Mouse (Mus musculus) kidney, embryonic 15.5 days (tissue): Measurements from ENCODE around the gene Gnaz. TPM values are rescaled to one million over a fixed set of nuclear protein-coding genes. Genes with fewer than 3 reads are reported as not detected.
"Not testable (repeated sequence)": the region's sequence is repeated elsewhere in the genome, so short reads cannot be mapped to it uniquely, and the experiment has no call there.

Source experiments
- ATAC-seq: fragments of 200-750 bp; cut with Nextera tagmentation; replicated peaks from 2 replicates; pipeline ENCODE4 v1.8.0; 2017; ENCODE audit warnings: moderate TSS enrichment; ENCODE audit not compliant: low FRiP score
- H3K27ac ChIP-seq: fragments of 300-500 bp; sonication (generic); 2 replicates; pipeline ENCODE4 v1.5.1; 2015; ENCODE audit warnings: mild to moderate bottlenecking, inconsistent platforms
- H3K27me3 ChIP-seq: fragments of 300-500 bp; sonication (generic); 2 replicates; pipeline ENCODE4 v1.6.1; 2015; ENCODE audit warnings: inconsistent platforms
- H3K36me3 ChIP-seq: fragments of 300-500 bp; sonication (generic); 2 replicates; pipeline ENCODE4 v1.6.1; 2015; ENCODE audit warnings: inconsistent platforms
- H3K4me1 ChIP-seq: fragments of 300-500 bp; sonication (generic); 2 replicates; pipeline ENCODE4 v1.6.1; 2015; ENCODE audit warnings: inconsistent platforms
- H3K4me2 ChIP-seq: fragments of 300-500 bp; sonication (generic); 2 replicates; pipeline ENCODE4 v1.6.1; 2015; ENCODE audit warnings: moderate library complexity, mild to moderate bottlenecking, inconsistent platforms
- H3K4me3 ChIP-seq: fragments of 300-500 bp; sonication (generic); replicated peaks from 2 replicates; pipeline ENCODE4 v1.5.1; 2015; ENCODE audit warnings: mild to moderate bottlenecking, inconsistent platforms
- H3K9ac ChIP-seq: fragments of 300-500 bp; sonication (generic); 2 replicates; pipeline ENCODE4 v1.6.1; 2015; ENCODE audit warnings: mild to moderate bottlenecking, inconsistent platforms
- H3K9me3 ChIP-seq: fragments of 300-500 bp; sonication (generic); replicated peaks from 2 replicates; pipeline ENCODE4 v1.6.1; 2016; ENCODE audit warnings: inconsistent platforms
- WGBS: fragments of 180-500 bp; shearing (Covaris S2); methylation state at CpG from one replicate; pipeline ENCODE4 v1.1.7; 2015; ENCODE audit warnings: mixed read lengths; 5-methylcytosine and 5-hydroxymethylcytosine counted together
- polyA plus RNA-seq: library from polyadenylated mRNA; unstranded; fragments of >200 nt; fragmentation: Nextera tagmentation; extraction: Ambion mirVana; gene quantifications from 2 replicates; pipeline ENCODE4 v1.2.1, GENCODE M21; 2015

Gene Gnaz
- polyA plus RNA-seq, 1 experiment from 2014 or later = 6.7 TPM

DNA sequence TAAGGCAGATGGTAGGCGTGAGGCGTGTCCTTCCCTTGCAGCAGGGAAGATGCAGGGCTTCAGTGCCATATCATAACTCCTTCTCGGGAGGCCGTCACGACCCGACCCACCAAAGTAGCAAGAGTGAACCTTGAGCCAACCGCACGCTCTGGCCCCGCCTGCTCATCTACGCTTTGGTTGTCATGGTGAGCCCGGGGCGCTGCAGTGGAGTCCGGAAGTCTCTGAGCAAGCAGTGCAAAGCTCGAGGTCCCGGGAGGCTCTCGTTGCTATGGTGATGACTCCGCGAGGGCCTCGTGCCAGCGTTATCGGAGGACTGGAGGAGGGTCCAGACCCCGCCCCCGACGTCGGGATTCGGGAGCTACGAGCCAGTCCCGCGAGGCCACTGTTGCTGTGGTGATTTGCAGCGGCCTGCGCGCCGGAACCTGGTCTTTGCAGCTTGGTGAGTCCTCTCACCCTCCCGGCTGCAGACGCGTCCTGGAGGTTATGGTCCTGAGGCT lies 70.0 kb downstream of the Gnaz start, which contains the start of gene Rab36:
Gene Rab36 (plus strand): TSS at position 176 of the 497 bp plus-strand sequence.
- no peaks in the 10 kb centered on the region for H3K9me3 ChIP-seq
- ATAC-seq = peak; percentile 96
- H3K4me1 ChIP-seq = peaks cover 23% of the 10 kb centered on the region
- H3K9ac ChIP-seq = peak within 1 kb of the TSS; percentile 55
- peak within 1 kb of the TSS; percentile 79 for H3K27ac ChIP-seq
- WGBS = under 1% methylated on average over 36 of the region's 36 CpGs
- no peaks in the 10 kb centered on the region for H3K36me3 ChIP-seq
- H3K27me3 ChIP-seq = no peaks in the 10 kb centered on the region
- peak within 1 kb of the TSS; percentile 50 for H3K4me3 ChIP-seq
- H3K4me2 ChIP-seq = peak within 1 kb of the TSS; percentile 70

DNA sequence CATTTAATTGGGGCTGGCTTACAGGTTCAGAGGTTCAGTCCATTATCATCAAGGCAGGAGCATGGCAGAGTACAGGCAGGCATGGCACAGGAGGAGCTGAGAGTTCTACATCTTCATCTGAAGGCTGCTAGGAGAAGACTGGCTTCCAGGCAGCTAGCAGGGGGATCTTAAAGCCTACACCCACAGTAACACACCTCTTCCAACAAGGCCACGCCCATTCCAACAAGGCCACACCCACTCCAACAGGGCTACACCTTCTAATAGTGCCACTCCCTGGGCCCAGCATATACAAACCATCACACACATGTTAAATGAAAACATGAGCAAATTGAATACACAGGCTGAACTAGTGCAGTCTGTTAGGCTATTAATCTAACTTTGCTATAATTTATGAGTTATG lies 75.1 kb downstream of the Gnaz start:
- H3K9me3 ChIP-seq, H3K4me3 ChIP-seq, H3K4me1 ChIP-seq, H3K27ac ChIP-seq, ATAC-seq, H3K36me3 ChIP-seq, H3K4me2 ChIP-seq, H3K27me3 ChIP-seq, H3K9ac ChIP-seq: not testable (repeated sequence)
- 13% methylated on average over 1 of the region's 1 CpGs for WGBS

DNA sequence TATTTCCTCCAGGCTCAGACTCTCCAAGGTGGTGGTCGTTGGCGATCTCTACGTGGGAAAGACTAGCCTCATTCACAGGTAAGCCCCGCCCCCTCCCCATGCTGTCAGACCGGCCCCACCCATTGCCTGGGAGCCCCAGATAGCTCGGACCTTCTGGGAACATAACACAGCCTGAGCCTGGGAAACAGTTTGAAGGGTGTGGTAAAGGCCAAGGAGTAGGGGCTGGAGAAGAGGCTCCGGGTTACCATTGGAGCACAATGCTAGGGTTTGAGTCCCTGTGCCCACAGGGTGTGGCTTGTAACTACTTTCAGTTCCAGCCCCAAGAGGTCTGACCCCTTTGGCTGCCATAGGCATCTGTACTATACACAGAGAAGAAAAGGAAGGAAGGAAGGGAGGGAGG lies 77.5 kb downstream of the Gnaz start:
- Histone ChIP-seq H3K4me3 (no peak overlapping the region), H3K9ac (no peak overlapping the region), H3K4me2 (no peak overlapping the region), H3K4me1 (no peaks in the 10 kb centered on the region), H3K27ac (no peak overlapping the region), H3K27me3 (no peaks in the 10 kb centered on the region), H3K9me3 (no peaks in the 10 kb centered on the region), H3K36me3 (peaks cover 12% of the 10 kb centered on the region; the same call in 1 of the 2 replicates)
- WGBS = 37% methylated on average over 7 of the region's 7 CpGs
- no peak for ATAC-seq

DNA sequence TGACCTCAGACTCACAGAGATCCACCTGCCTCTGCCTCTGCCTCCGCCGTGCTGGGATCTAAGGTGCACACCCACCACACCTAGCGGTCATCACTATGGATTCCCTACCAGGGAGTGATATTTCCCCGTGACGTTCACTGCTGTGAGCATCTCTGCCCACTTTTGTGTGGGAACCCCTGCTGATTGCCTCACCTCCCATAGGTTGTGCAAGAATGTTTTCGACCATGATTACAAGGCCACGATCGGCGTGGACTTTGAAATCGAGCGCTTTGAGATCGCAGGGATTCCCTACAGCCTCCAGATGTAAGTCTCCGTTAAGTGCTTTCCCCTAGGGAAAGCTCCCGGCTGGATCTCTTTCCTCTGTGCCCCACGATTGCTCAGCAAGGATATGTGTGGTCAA lies 78.9 kb downstream of the Gnaz start:
- H3K4me3 ChIP-seq = no peak overlapping the region
- no peak for ATAC-seq
- no peaks in the 10 kb centered on the region for H3K4me1 ChIP-seq
- H3K36me3 ChIP-seq = peaks cover 12% of the 10 kb centered on the region; the same call in 1 of the 2 replicates
- no peak overlapping the region for H3K27ac ChIP-seq
- WGBS = 94% methylated on average over 15 of the region's 15 CpGs
- H3K4me2 ChIP-seq = no peak overlapping the region
- H3K9me3 ChIP-seq = no peaks in the 10 kb centered on the region
- H3K9ac ChIP-seq = no peak overlapping the region
- H3K27me3 ChIP-seq = no peaks in the 10 kb centered on the region

DNA sequence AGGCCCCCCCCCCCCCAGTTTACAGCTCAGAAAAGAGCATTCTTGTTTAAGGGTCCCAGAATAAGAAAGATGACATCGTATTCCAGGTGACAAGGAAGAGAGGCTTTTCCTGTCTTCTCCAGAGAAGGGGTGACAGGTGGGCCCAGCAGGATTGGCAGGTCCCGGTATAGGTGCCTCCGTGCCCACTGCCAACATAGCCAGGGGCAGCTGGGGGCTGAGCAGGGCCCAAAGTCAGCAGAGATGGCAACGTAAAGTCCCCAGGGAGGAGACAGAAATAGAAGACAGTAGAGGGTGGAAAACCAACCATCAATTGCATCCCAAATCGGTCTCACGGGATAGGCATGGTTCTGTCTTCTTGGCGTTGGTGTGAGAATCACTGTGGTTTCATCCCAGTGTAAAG lies 81.7 kb downstream of the Gnaz start:
- H3K27ac ChIP-seq = no peak overlapping the region
- no peak overlapping the region for H3K4me2 ChIP-seq
- no peak overlapping the region for H3K4me3 ChIP-seq
- no peaks in the 10 kb centered on the region for H3K4me1 ChIP-seq
- H3K36me3 ChIP-seq = peaks cover 7% of the 10 kb centered on the region; the same call in 1 of the 2 replicates
- H3K9me3 ChIP-seq = no peaks in the 10 kb centered on the region
- ATAC-seq = no peak
- no peak overlapping the region for H3K9ac ChIP-seq
- H3K27me3 ChIP-seq = no peaks in the 10 kb centered on the region
- WGBS = 95% methylated on average over 7 of the region's 7 CpGs

DNA sequence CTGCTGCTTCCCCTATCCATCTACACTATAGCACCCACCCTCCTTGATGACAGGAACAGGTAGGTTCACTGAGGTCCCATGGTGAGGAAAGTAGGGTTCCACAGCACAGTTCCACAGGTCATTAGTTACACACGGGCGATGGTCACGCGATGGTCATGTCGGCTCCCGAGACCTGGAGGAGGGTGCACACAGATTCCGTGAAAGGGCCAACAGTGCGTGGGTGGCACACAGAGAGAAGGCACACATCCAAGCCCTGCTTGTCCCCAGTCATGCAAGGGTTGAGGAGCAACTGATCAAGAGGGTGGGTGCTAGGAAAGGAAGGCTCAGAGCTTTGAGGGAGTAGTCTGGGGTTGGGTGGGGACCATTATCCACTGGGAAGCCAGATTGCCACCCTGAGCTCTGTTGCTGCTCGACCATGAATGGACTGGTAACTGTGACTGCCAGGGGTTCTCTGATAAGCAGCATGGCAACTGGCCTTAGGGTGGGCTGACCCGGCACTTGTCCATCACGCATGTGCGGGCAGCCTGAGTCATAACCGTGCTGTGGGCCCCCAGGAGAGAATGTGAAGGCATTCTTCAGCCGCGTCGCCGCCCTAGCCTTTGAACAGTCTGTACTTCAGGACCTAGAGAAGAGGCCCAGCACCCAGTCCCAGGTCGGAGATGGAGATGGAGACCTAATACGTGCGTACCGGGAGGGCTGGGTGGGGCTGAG lies 84.5 kb downstream of the Gnaz start:
- no peak overlapping the region for H3K4me3 ChIP-seq
- no peak for ATAC-seq
- H3K27ac ChIP-seq = no peak overlapping the region
- WGBS = 86% methylated on average over 21 of the region's 21 CpGs
- no peak overlapping the region for H3K9ac ChIP-seq
- no peaks in the 10 kb centered on the region for H3K9me3 ChIP-seq
- H3K4me2 ChIP-seq = no peak overlapping the region
- peaks cover 4% of the 10 kb centered on the region; the same call in 1 of the 2 replicates for H3K36me3 ChIP-seq
- H3K4me1 ChIP-seq = 0 out of 2 replicates have a peak, but pooled peaks cover 4% of the 10 kb centered on the region
- H3K27me3 ChIP-seq = no peaks in the 10 kb centered on the region

DNA sequence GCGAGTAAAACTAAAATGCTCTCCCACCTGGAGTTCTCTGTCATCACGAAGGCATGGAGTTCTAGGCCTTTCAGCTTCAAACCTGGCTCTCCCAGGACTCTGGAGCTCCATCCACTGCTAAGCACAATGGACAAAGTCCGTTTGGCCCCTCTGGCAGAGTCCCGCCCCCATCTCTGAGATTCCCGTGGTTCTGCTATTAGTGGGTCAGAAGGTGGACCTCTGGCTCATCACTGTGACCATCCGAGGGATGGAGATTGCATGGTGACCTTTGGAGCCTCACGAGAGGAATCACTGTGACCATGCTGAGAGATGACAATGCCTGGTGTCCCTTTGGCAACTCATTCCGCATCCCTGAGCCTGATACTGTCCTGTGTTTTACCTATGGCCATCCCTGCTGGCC lies 85.9 kb downstream of the Gnaz start:
- no peak overlapping the region for H3K27ac ChIP-seq
- H3K4me2 ChIP-seq = no peak overlapping the region
- H3K4me1 ChIP-seq = 0 out of 2 replicates have a peak, but pooled peaks cover 5% of the 10 kb centered on the region
- no peak overlapping the region for H3K9ac ChIP-seq
- no peaks in the 10 kb centered on the region for H3K36me3 ChIP-seq
- no peaks in the 10 kb centered on the region for H3K9me3 ChIP-seq
- 80% methylated on average over 8 of the region's 8 CpGs for WGBS
- ATAC-seq = no peak
- no peak overlapping the region for H3K4me3 ChIP-seq
- H3K27me3 ChIP-seq = no peaks in the 10 kb centered on the region

DNA sequence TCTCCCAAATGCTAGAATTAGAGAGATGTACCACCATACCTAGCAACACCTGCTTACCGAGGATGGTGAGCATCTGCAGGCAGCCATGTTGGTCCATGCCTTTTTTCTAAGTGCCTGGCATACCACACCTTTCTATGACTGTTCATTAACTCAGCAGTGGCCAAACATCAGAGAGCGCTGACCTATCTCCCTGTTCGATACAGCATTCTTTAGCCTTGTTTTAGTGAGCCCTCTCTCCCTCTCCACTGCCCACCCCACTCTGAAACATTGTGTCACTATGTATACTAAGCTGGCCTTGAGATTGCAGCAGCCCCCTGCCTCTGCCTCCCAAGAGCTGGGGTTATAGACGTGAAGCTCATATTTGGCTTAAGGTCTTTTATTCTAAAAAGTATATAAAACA lies 86.7 kb downstream of the Gnaz start:
- Histone ChIP-seq H3K36me3 (no peaks in the 10 kb centered on the region), H3K4me1 (peaks cover 5% of the 10 kb centered on the region; the same call in 1 of the 2 replicates), H3K9me3 (no peaks in the 10 kb centered on the region), H3K27me3 (no peaks in the 10 kb centered on the region), H3K27ac (no peak overlapping the region), H3K4me3 (no peak overlapping the region), H3K4me2 (no peak overlapping the region), H3K9ac (no peak overlapping the region)
- 79% methylated on average over 4 of the region's 4 CpGs for whole genome bisulfite sequencing
- no peak; the same call in 1 of the 2 replicates for ATAC-seq

DNA sequence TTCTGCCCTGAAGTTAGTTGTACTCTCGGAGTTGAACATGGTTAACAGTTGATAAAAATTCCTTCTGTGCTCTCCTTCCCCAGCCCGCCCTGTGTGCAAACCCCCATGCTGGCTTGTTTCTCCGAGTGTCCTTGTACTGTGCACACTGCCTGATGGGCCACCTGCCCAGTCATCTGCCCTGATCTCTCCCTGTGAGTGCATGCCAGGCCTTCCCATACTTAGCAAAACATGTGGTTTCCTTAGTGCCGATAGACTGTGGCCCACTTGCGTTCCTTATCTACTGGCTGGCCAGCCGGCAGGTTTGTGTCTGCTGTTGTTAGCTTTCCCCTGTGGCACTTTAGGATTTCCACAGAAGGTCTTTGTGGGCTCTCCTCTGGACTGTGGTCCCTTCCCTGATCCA lies 87.1 kb downstream of the Gnaz start:
- no peak overlapping the region for H3K4me2 ChIP-seq
- H3K9me3 ChIP-seq = no peaks in the 10 kb centered on the region
- no peaks in the 10 kb centered on the region for H3K36me3 ChIP-seq
- H3K4me1 ChIP-seq = peaks cover 8% of the 10 kb centered on the region; the same call in 1 of the 2 replicates
- H3K27me3 ChIP-seq = no peaks in the 10 kb centered on the region
- H3K9ac ChIP-seq = no peak overlapping the region
- WGBS = 80% methylated on average over 6 of the region's 6 CpGs
- H3K4me3 ChIP-seq = no peak overlapping the region
- ATAC-seq = no peak
- H3K27ac ChIP-seq = no peak overlapping the region

DNA sequence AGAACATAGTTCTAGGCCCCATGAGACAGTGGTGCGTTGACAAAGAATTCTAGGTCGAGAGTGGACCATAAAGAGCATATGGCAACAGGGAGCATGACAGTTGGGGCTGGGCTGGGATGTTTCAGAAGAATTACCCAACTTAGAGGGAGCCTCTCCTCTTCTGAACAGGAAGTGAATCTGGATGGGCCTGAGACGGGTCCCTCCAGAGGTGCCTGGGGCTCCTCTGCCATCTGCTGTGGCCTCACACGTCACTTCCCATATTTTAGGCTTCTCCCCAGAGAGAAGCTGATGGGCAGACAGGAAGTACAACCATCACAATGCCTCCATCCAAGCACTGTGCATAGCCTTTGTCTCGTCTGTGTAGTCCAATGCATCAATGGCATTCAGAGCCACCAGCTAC lies 88.7 kb downstream of the Gnaz start:
- peaks cover 18% of the 10 kb centered on the region for H3K4me1 ChIP-seq
- no peaks in the 10 kb centered on the region for H3K9me3 ChIP-seq
- ATAC-seq = no peak
- H3K27me3 ChIP-seq = no peaks in the 10 kb centered on the region
- H3K9ac ChIP-seq = no peak overlapping the region
- no peak overlapping the region for H3K4me3 ChIP-seq
- 66% methylated on average over 5 of the region's 5 CpGs for WGBS
- H3K27ac ChIP-seq = no peak overlapping the region
- H3K4me2 ChIP-seq = no peak overlapping the region
- no peaks in the 10 kb centered on the region for H3K36me3 ChIP-seq

DNA sequence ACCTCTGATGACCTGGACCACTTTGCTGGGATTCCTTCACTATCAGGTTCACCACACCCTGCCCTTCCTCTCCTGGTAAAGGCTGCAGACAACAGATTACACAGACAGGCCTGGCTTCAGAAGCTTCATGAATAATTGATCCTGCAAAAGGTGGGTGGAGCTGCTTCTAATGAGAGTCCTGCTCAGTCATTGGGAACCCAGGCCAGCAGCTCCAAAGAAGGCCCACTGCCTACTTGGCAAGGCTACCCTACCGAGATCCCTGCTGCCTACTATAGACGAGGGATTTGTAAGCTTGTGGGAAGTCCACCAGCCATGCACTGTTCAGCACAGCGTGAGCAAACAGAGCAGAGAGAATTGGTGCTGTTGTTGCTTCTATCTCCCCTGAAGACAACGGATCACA lies 89.3 kb downstream of the Gnaz start:
- Histone ChIP-seq H3K27me3 (no peaks in the 10 kb centered on the region), H3K4me1 (peaks cover 21% of the 10 kb centered on the region), H3K27ac (no peak overlapping the region), H3K36me3 (no peaks in the 10 kb centered on the region), H3K4me3 (no peak overlapping the region), H3K9ac (no peak overlapping the region), H3K9me3 (no peaks in the 10 kb centered on the region), H3K4me2 (no peak overlapping the region)
- ATAC-seq = no peak
- WGBS = 24% methylated on average over 4 of the region's 4 CpGs

DNA sequence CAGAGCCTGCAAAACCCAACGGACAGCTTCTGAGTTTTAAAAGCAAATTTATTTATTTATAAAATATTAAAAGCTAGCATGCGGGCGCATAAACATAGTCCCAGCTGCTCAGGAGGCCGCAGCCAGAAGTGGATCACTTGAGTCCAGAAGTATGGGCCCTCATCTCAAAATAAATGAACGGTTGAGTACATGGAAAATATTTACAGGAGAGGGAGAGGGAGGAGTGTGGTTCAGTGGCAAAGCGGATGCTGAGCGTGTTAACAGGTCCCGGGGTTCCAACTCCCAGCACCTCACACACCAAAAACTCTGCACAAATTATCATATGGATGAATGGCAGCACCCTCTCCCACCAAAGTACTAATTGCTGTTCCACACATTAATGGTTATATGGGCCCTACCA lies 91.4 kb downstream of the Gnaz start:
- Histone ChIP-seq H3K4me2 (no peak overlapping the region), H3K36me3 (no peaks in the 10 kb centered on the region), H3K4me1 (peaks cover 42% of the 10 kb centered on the region), H3K27me3 (no peaks in the 10 kb centered on the region), H3K4me3 (no peak overlapping the region), H3K9me3 (no peaks in the 10 kb centered on the region), H3K27ac (no peak overlapping the region), H3K9ac (no peak overlapping the region)
- no peak for ATAC-seq
- 88% methylated on average over 8 of the region's 8 CpGs for WGBS
